Mouse (Mus musculus): ENCODE measurements at regions not wholly inside any gene's neighbourhood (a gene's known extent, or its start where the extent isn't known, plus 50 kb on each side); places are given as distances from the start of the nearest gene placed in this dataset.

DNA sequence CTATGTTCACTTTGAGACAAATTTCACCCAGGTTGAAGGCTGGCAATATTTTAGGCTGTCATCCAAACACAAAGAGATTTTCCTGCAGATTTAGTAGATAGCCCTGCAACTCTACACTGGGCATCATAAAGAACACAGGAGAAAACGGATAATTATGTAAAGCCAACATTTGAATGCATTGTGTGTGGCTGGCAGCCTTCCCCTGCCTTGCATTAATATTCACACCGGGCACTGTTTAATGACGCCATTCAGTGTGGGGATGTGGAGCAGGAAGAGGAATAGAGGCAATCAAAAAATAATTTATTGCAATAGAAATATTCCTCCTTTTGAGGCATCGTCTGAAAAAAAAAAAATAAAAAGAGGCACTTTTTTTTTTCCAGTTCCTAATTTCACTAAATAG, 105.7 kb downstream of the Samd5 start:
- TF ChIP-seq GATA1 (IDR thresholded peaks at IDR 0.05; ENCODE audit: borderline replicate concordance, low read length), result no peak
- no peak for TF ChIP-seq FLI1 (IDR thresholded peaks at IDR 0.05; ENCODE audit: low read length)

All from megakaryocyte, embryonic 14.5 days (primary cell).